Mouse (Mus musculus): Measurements from ENCODE around the gene Il27. TPM values are rescaled to one million over a fixed set of nuclear protein-coding genes. Genes with fewer than 3 reads are reported as not detected.

Il27 gene
- total RNA-seq, 1 experiment = not detected

- in situ Hi-C loops (cut with MboI; ENCODE audit: low sequenced_read_pairs in 2 of 2, unreplicated experiment in 2 of 2) = loop anchor here in 1 of 2 experiments (10.0 kb wide), 1 partner anchor 970 kb away; no protein-coding TSS in a partner anchor
- H3K27ac ChIP-seq (ENCODE audit: insufficient read depth, low read depth, low read length, poor library complexity, severe bottlenecking) = no peak overlapping the region
- H3K36me3 ChIP-seq (ENCODE audit: control insufficient read depth, insufficient read depth, low read length, poor library complexity, severe bottlenecking) = peaks cover 76% of the 10 kb centered on the region
- no peaks in the 10 kb centered on the region for H3K9me3 ChIP-seq (ENCODE audit: control insufficient read depth, insufficient read depth, low read depth, low read length)
- H3K4me1 ChIP-seq (ENCODE audit: control insufficient read depth in 2 of 2, insufficient read depth in 2 of 2, low read length in 2 of 2, poor library complexity in 1 of 2) = no peaks in the 10 kb centered on the region; a peak in 1 of 4 replicates
- TF ChIP-seq ZNF384 (IDR thresholded peaks at IDR 0.05; ENCODE audit: low read depth, low read length) (no peak), CHD2 (IDR thresholded peaks at IDR 0.05; ENCODE audit: low read depth, low read length) (no peak), ZC3H11A (IDR thresholded peaks at IDR 0.05; ENCODE audit: borderline replicate concordance, low read depth, low read length) (no peak), MAFK (IDR thresholded peaks at IDR 0.05; ENCODE audit: insufficient read depth, low read depth, low read length) (no peak), HCFC1 (IDR thresholded peaks at IDR 0.05; ENCODE audit: borderline replicate concordance, insufficient read depth, low read length) (no peak)
- no peak for DNase-seq (ENCODE audit: low read depth, low spot score)
- no peak overlapping the region for H3K9ac ChIP-seq (ENCODE audit: insufficient read depth, low read depth, low read length, poor library complexity, severe bottlenecking)
- H3K4me3 ChIP-seq (ENCODE audit: insufficient read depth in 1 of 2, low read depth in 1 of 2, low read length in 2 of 2, poor library complexity in 1 of 2, severe bottlenecking in 1 of 2) = no peak overlapping the region
Measured at GRCm38 (mm10) chr7:126554796-126555195, 39.9 kb downstream of the Il27 start.

GRCm38 (mm10) chr7:126545631-126546030, 49.1 kb downstream of the Il27 start:
- in situ Hi-C loops (cut with MboI; ENCODE audit: low sequenced_read_pairs in 2 of 2, unreplicated experiment in 2 of 2) = no loop called here
- H3K9ac ChIP-seq (ENCODE audit: insufficient read depth, low read depth, low read length, poor library complexity, severe bottlenecking) = no peak overlapping the region
- TF ChIP-seq ZNF384 (IDR thresholded peaks at IDR 0.05; ENCODE audit: low read depth, low read length) (no peak), HCFC1 (IDR thresholded peaks at IDR 0.05; ENCODE audit: borderline replicate concordance, insufficient read depth, low read length) (no peak), CHD2 (IDR thresholded peaks at IDR 0.05; ENCODE audit: low read depth, low read length) (no peak), MAFK (IDR thresholded peaks at IDR 0.05; ENCODE audit: insufficient read depth, low read depth, low read length) (no peak), ZC3H11A (IDR thresholded peaks at IDR 0.05; ENCODE audit: borderline replicate concordance, low read depth, low read length) (no peak)
- H3K9me3 ChIP-seq (ENCODE audit: control insufficient read depth, insufficient read depth, low read depth, low read length) = no peaks in the 10 kb centered on the region
- H3K4me1 ChIP-seq (ENCODE audit: control insufficient read depth in 2 of 2, insufficient read depth in 2 of 2, low read length in 2 of 2, poor library complexity in 1 of 2) = no peaks in the 10 kb centered on the region
- H3K27ac ChIP-seq (ENCODE audit: insufficient read depth, low read depth, low read length, poor library complexity, severe bottlenecking) = no peak overlapping the region
- no peak overlapping the region for H3K4me3 ChIP-seq (ENCODE audit: insufficient read depth in 1 of 2, low read depth in 1 of 2, low read length in 2 of 2, poor library complexity in 1 of 2, severe bottlenecking in 1 of 2)
- DNase-seq (ENCODE audit: low read depth, low spot score) = no peak
- H3K36me3 ChIP-seq (ENCODE audit: control insufficient read depth, insufficient read depth, low read length, poor library complexity, severe bottlenecking) = peaks cover 47% of the 10 kb centered on the region

GRCm38 (mm10) chr7:126541661-126542060, 53.1 kb downstream of the Il27 start:
- TF ChIP-seq CHD2 (IDR thresholded peaks at IDR 0.05; ENCODE audit: low read depth, low read length) (no peak), ZC3H11A (IDR thresholded peaks at IDR 0.05; ENCODE audit: borderline replicate concordance, low read depth, low read length) (no peak), MAFK (IDR thresholded peaks at IDR 0.05; ENCODE audit: insufficient read depth, low read depth, low read length) (no peak), ZNF384 (IDR thresholded peaks at IDR 0.05; ENCODE audit: low read depth, low read length) (no peak), HCFC1 (IDR thresholded peaks at IDR 0.05; ENCODE audit: borderline replicate concordance, insufficient read depth, low read length) (no peak)
- Histone ChIP-seq H3K9me3 (ENCODE audit: control insufficient read depth, insufficient read depth, low read depth, low read length) (no peaks in the 10 kb centered on the region), H3K36me3 (ENCODE audit: control insufficient read depth, insufficient read depth, low read length, poor library complexity, severe bottlenecking) (peaks cover 11% of the 10 kb centered on the region), H3K27ac (ENCODE audit: insufficient read depth, low read depth, low read length, poor library complexity, severe bottlenecking) (no peak overlapping the region), H3K4me1 (ENCODE audit: control insufficient read depth in 2 of 2, insufficient read depth in 2 of 2, low read length in 2 of 2, poor library complexity in 1 of 2) (no peaks in the 10 kb centered on the region), H3K4me3 (ENCODE audit: insufficient read depth in 1 of 2, low read depth in 1 of 2, low read length in 2 of 2, poor library complexity in 1 of 2, severe bottlenecking in 1 of 2) (no peak overlapping the region), H3K9ac (ENCODE audit: insufficient read depth, low read depth, low read length, poor library complexity, severe bottlenecking) (no peak overlapping the region)
- DNase-seq (ENCODE audit: low read depth, low spot score) = no peak
- in situ Hi-C loops (cut with MboI; ENCODE audit: low sequenced_read_pairs in 2 of 2, unreplicated experiment in 2 of 2) = no loop called here

Other genes starting within 250 kb of the Il27 start
- gene Lat, start 225.4 kb downstream of the Il27 start, total RNA-seq (2012; rRNA removed) = 8.0 and 14.8 TPM in 2 replicates
- 238 and 481 TPM in 2 replicates for gene Spns1, start 217.5 kb downstream of the Il27 start, total RNA-seq (2012; rRNA removed)
- gene Nfatc2ip, start 198.2 kb downstream of the Il27 start, total RNA-seq (2012; rRNA removed) = 31.7 and 45.6 TPM in 2 replicates
- 0.16 and 0.49 TPM in 2 replicates for gene Cd19, start 180.1 kb downstream of the Il27 start, total RNA-seq (2012; rRNA removed)
- 22.1 and 27.8 TPM in 2 replicates for gene Rabep2, start 166.2 kb downstream of the Il27 start, total RNA-seq (2012; rRNA removed)
- gene Atp2a1, start 131.8 kb downstream of the Il27 start, total RNA-seq (2012; rRNA removed) = 0.11 and 0.27 TPM in 2 replicates
- 20.3 and 22.5 TPM in 2 replicates for gene Sh2b1, start 119.5 kb downstream of the Il27 start, total RNA-seq (2012; rRNA removed)
- gene Tufm, start 107.6 kb downstream of the Il27 start, total RNA-seq (2012; rRNA removed) = 125 and 133 TPM in 2 replicates
- gene Atxn2l, start 91.5 kb downstream of the Il27 start, total RNA-seq (2012; rRNA removed) = 72.3 and 80.1 TPM in 2 replicates
- 257 and 289 TPM in 2 replicates for gene Eif3c, start 28.5 kb downstream of the Il27 start, total RNA-seq (2012; rRNA removed)
- gene Apobr, start 10.0 kb downstream of the Il27 start, total RNA-seq (2012; rRNA removed) = 2.3 and 2.6 TPM in 2 replicates
- 35.1 and 61.6 TPM in 2 replicates for gene Cln3, start 9.1 kb downstream of the Il27 start, total RNA-seq (2012; rRNA removed)
- 16.4 and 20.4 TPM in 2 replicates for gene Nupr1, start 35.9 kb upstream of the Il27 start, total RNA-seq (2012; rRNA removed)
- gene Sgf29, start 54.4 kb upstream of the Il27 start, total RNA-seq (2012; rRNA removed) = 35.8 and 55.3 TPM in 2 replicates
- gene Sult1a1, start 81.5 kb upstream of the Il27 start, total RNA-seq (2012; rRNA removed) = 0.22 TPM in 1 of 2 replicates, not detected in the other
- gene Bola2, start 100.5 kb upstream of the Il27 start, total RNA-seq (2012; rRNA removed) = 187 and 246 TPM in 2 replicates
- 22.3 and 27.7 TPM in 2 replicates for gene Slx1b, start 100.8 kb upstream of the Il27 start, total RNA-seq (2012; rRNA removed)
- gene Coro1a, start 112.8 kb upstream of the Il27 start, total RNA-seq (2012; rRNA removed) = 4.1 and 10.3 TPM in 2 replicates
- gene Mapk3, start 164.7 kb upstream of the Il27 start, total RNA-seq (2012; rRNA removed) = 31.1 and 42.1 TPM in 2 replicates
- gene Gdpd3, start 171.4 kb upstream of the Il27 start, total RNA-seq (2012; rRNA removed) = 4.0 and 5.9 TPM in 2 replicates
- 19.4 and 20.8 TPM in 2 replicates for gene Ypel3, start 182.0 kb upstream of the Il27 start, total RNA-seq (2012; rRNA removed)
- 0.89 and 1.7 TPM in 2 replicates for gene Tbx6, start 186.5 kb upstream of the Il27 start, total RNA-seq (2012; rRNA removed)
- 260 and 291 TPM in 2 replicates for gene Ppp4c, start 197.6 kb upstream of the Il27 start, total RNA-seq (2012; rRNA removed)
- gene Fam57b, start 202.7 kb upstream of the Il27 start, total RNA-seq (2012; rRNA removed) = 1.9 and 2.5 TPM in 2 replicates
- gene 4930451I11Rik, start 236.7 kb upstream of the Il27 start, total RNA-seq (2012; rRNA removed) = not detected in 2 replicates

Measured in ES-E14 (cell line).